Mouse (Mus musculus): ENCODE results near the gene Raly. TPM values are rescaled to one million over a fixed set of nuclear protein-coding genes. Genes with fewer than 3 reads are reported as not detected.

The Raly gene
- total RNA-seq, 2 experiments from 2014 or later, result 212 to 222 TPM

GRCm38 (mm10) chr2:154782856-154783650 lies 7.8 kb upstream of the Raly start:
- DNase-seq, result no peak

- DNase-seq, result no peak
Measured at GRCm38 (mm10) chr2:154785284-154785683, 5.6 kb upstream of the Raly start.

- DNase-seq, result no peak
Measured at GRCm38 (mm10) chr2:154786187-154786586, 4.7 kb upstream of the Raly start.

- DNase-seq, result no peak
Measured at GRCm38 (mm10) chr2:154786776-154787175, 4.1 kb upstream of the Raly start.

- DNase-seq, result no peak
Measured at GRCm38 (mm10) chr2:154789381-154789780, 1.5 kb upstream of the Raly start.

- no peak for DNase-seq
Measured at GRCm38 (mm10) chr2:154789977-154790655, 780 bp upstream of the Raly start.

- DNase-seq, result peak; percentile 85
Measured at GRCm38 (mm10) chr2:154791661-154792642, 1.1 kb downstream of the Raly start.

GRCm38 (mm10) chr2:154803372-154803771 lies 12.5 kb downstream of the Raly start:
- DNase-seq, result no peak

- DNase-seq, result no peak
Measured at GRCm38 (mm10) chr2:154803845-154804244, 12.9 kb downstream of the Raly start.

GRCm38 (mm10) chr2:154807689-154808088 lies 16.8 kb downstream of the Raly start:
- DNase-seq, result no peak

GRCm38 (mm10) chr2:154809107-154809762 lies 18.3 kb downstream of the Raly start:
- DNase-seq, result peak; percentile 56

- DNase-seq, result no peak
Measured at GRCm38 (mm10) chr2:154810821-154811220, 19.9 kb downstream of the Raly start.

- DNase-seq, result no peak
Measured at GRCm38 (mm10) chr2:154813426-154813825, 22.5 kb downstream of the Raly start.

- DNase-seq, result no peak
Measured at GRCm38 (mm10) chr2:154817089-154817488, 26.2 kb downstream of the Raly start.

- peak; percentile 61 for DNase-seq
Measured at GRCm38 (mm10) chr2:154817788-154818187, 26.9 kb downstream of the Raly start.

- no peak for DNase-seq
Measured at GRCm38 (mm10) chr2:154818599-154818998, 27.7 kb downstream of the Raly start.

GRCm38 (mm10) chr2:154820346-154820745 lies 29.4 kb downstream of the Raly start:
- no peak for DNase-seq

GRCm38 (mm10) chr2:154826054-154826538 lies 35.2 kb downstream of the Raly start:
- DNase-seq, result no peak

GRCm38 (mm10) chr2:154827521-154827920 lies 36.6 kb downstream of the Raly start:
- DNase-seq, result no peak

GRCm38 (mm10) chr2:154832471-154832870 lies 41.6 kb downstream of the Raly start:
- DNase-seq, result no peak

GRCm38 (mm10) chr2:154834149-154834865 lies 43.4 kb downstream of the Raly start:
- DNase-seq, result no peak

Measured in heart, postnatal 4 days (tissue).